Mouse (Mus musculus) MEL (cell line): ENCODE results near the gene Hexdc. TPM values are rescaled to one million over a fixed set of nuclear protein-coding genes. Genes with fewer than 3 reads are reported as not detected.
A peak's percentile ranks its signal among the peaks of the same experiment; 100 is the strongest.

Experiments
- DNase-seq: peaks from one replicate; pipeline ENCODE4 v3.0.0; 2011; ENCODE audit warnings: low read depth, low spot score
- H3K27ac ChIP-seq: 2 replicates; pipeline ENCODE4 v1.5.1; 2012; ENCODE audit warnings: low read depth, mild to moderate bottlenecking, control low read depth, low read length, moderate library complexity; ENCODE audit not compliant: control insufficient read depth
- H3K27me3 ChIP-seq, 2 experiments: fragments of 150-350 bp in 1 of 2; sonication (generic) in 1 of 2; 2 replicates each; pipeline ENCODE4 v1.6.1; 2012; ENCODE audit warnings: low read length in 2 of 2, mild to moderate bottlenecking in 2 of 2, improper control_type of control experiment in 1 of 2, moderate library complexity in 1 of 2; ENCODE audit not compliant: insufficient read depth in 2 of 2, control insufficient read depth in 1 of 2
- H3K36me3 ChIP-seq, 2 experiments: 2 replicates each; pipeline ENCODE4 v1.6.1; 2012 to 2014; ENCODE audit warnings: low read length in 2 of 2, improper control_type of control experiment in 1 of 2, inconsistent platforms in 1 of 2, mild to moderate bottlenecking in 1 of 2; ENCODE audit not compliant: insufficient read depth in 2 of 2, control insufficient read depth in 1 of 2
- H3K4me1 ChIP-seq, 2 experiments: fragments of 150-350 bp in 1 of 2; sonication (generic) in 1 of 2; 2 replicates each; pipeline ENCODE4 v1.6.1; 2012; ENCODE audit warnings: low read length in 2 of 2, improper control_type of control experiment in 1 of 2, mild to moderate bottlenecking in 1 of 2; ENCODE audit not compliant: insufficient read depth in 2 of 2, control insufficient read depth in 1 of 2
- H3K4me3 ChIP-seq, 2 experiments: fragments of 150-350 bp in 1 of 2; sonication (generic) in 1 of 2; 2 replicates each; pipeline ENCODE4 v1.5.1; 2012; ENCODE audit warnings: low read depth in 2 of 2, low read length in 2 of 2, mild to moderate bottlenecking in 2 of 2, moderate library complexity in 2 of 2, control low read depth in 1 of 2, improper control_type of control experiment in 1 of 2; ENCODE audit not compliant: control insufficient read depth in 1 of 2, insufficient read depth in 1 of 2
- H3K79me2 ChIP-seq: 2 replicates; pipeline ENCODE4 v1.6.1; 2012; ENCODE audit warnings: mild to moderate bottlenecking, low read length, moderate library complexity; ENCODE audit not compliant: control insufficient read depth, poor library complexity, insufficient read depth
- H3K9ac ChIP-seq: 2 replicates; pipeline ENCODE4 v1.6.1; 2012; ENCODE audit warnings: low read depth, mild to moderate bottlenecking, control low read depth, low read length, moderate library complexity; ENCODE audit not compliant: control insufficient read depth, poor library complexity, severe bottlenecking
- H3K9me3 ChIP-seq: fragments of 150-350 bp; sonication (generic); replicated peaks from 2 replicates; pipeline ENCODE4 v1.6.1; 2012; ENCODE audit warnings: mild to moderate bottlenecking, low read length, improper control_type of control experiment, moderate library complexity; ENCODE audit not compliant: insufficient read depth
- CHD1 ChIP-seq: IDR thresholded peaks from 2 replicates; pipeline ENCODE4 v1.6.1; 2012; ENCODE audit warnings: low read depth, mild to moderate bottlenecking, inconsistent platforms, low read length, improper control_type of control experiment
- CHD2 ChIP-seq: IDR thresholded peaks from 2 replicates; pipeline ENCODE4 v1.6.1; 2011; ENCODE audit warnings: low read length, improper control_type of control experiment
- E2F4 ChIP-seq: IDR thresholded peaks from 2 replicates; pipeline ENCODE4 v1.6.1; 2011; ENCODE audit warnings: low read depth, low read length, improper control_type of control experiment, borderline replicate concordance
- ELF1 ChIP-seq: IDR thresholded peaks from 2 replicates; pipeline ENCODE4 v1.6.1; 2014; ENCODE audit warnings: low read depth, mild to moderate bottlenecking, inconsistent platforms, low read length, improper control_type of control experiment, moderate library complexity
- EP300 ChIP-seq, 2 experiments: IDR thresholded peaks; 2 replicates each; pipeline ENCODE4 v1.6.1; 2011; ENCODE audit warnings: improper control_type of control experiment in 2 of 2, low read length in 2 of 2, low read depth in 1 of 2, mild to moderate bottlenecking in 1 of 2
- ETS1 ChIP-seq: IDR thresholded peaks from 2 replicates; pipeline ENCODE4 v1.6.1; 2012; ENCODE audit warnings: low read depth, mild to moderate bottlenecking, inconsistent platforms, low read length, improper control_type of control experiment, moderate library complexity
- GABPA ChIP-seq: IDR thresholded peaks from 2 replicates; pipeline ENCODE4 v1.6.1; 2012; ENCODE audit warnings: low read depth, mild to moderate bottlenecking, inconsistent platforms, low read length, improper control_type of control experiment, moderate library complexity
- GATA1 ChIP-seq: IDR thresholded peaks from 2 replicates; pipeline ENCODE4 v1.6.1; 2011; ENCODE audit warnings: low read depth, low read length, improper control_type of control experiment
- HCFC1 ChIP-seq: IDR thresholded peaks from 2 replicates; pipeline ENCODE4 v1.6.1; 2012; ENCODE audit warnings: low read depth, mild to moderate bottlenecking, inconsistent platforms, low read length, improper control_type of control experiment, moderate library complexity
- KAT2A ChIP-seq: conservative IDR thresholded peaks from 2 replicates; pipeline ENCODE4 v1.6.1; 2012; ENCODE audit warnings: low read depth, low read length, improper control_type of control experiment, inconsistent platforms
- MAFK ChIP-seq: IDR thresholded peaks from 2 replicates; pipeline ENCODE4 v1.6.1; 2011; ENCODE audit warnings: low read depth, mild to moderate bottlenecking, low read length, improper control_type of control experiment, borderline replicate concordance
- MAX ChIP-seq: IDR thresholded peaks from 2 replicates; pipeline ENCODE4 v1.6.1; 2011; ENCODE audit warnings: low read length, improper control_type of control experiment
- MAZ ChIP-seq: IDR thresholded peaks from 2 replicates; pipeline ENCODE4 v1.6.1; 2012; ENCODE audit warnings: low read depth, mild to moderate bottlenecking, inconsistent platforms, low read length, improper control_type of control experiment
- MEF2A ChIP-seq: IDR thresholded peaks from 2 replicates; pipeline ENCODE4 v1.6.1; 2014; ENCODE audit warnings: low read depth, mild to moderate bottlenecking, inconsistent platforms, low read length, improper control_type of control experiment; ENCODE audit not compliant: poor library complexity, insufficient replicate concordance, severe bottlenecking; ENCODE audit errors: extremely low read depth
- MYB ChIP-seq: IDR thresholded peaks from 2 replicates; pipeline ENCODE4 v1.6.1; 2011; ENCODE audit warnings: mild to moderate bottlenecking, low read depth, low read length, improper control_type of control experiment
- MYC ChIP-seq: IDR thresholded peaks from 2 replicates; pipeline ENCODE4 v1.6.1; 2011; ENCODE audit warnings: low read depth, mild to moderate bottlenecking, low read length, improper control_type of control experiment, moderate library complexity
- NELFE ChIP-seq: IDR thresholded peaks from 2 replicates; pipeline ENCODE4 v1.6.1; 2011; ENCODE audit warnings: low read depth, low read length, improper control_type of control experiment
- NRF1 ChIP-seq: IDR thresholded peaks from 2 replicates; pipeline ENCODE4 v1.6.1; 2014; ENCODE audit warnings: low read depth, mild to moderate bottlenecking, inconsistent platforms, low read length, improper control_type of control experiment, moderate library complexity; ENCODE audit not compliant: poor library complexity, insufficient read depth, severe bottlenecking
- POLR2AphosphoS5 ChIP-seq: IDR thresholded peaks from 2 replicates; pipeline ENCODE4 v1.6.1; 2012; ENCODE audit warnings: low read depth, borderline replicate concordance, mild to moderate bottlenecking, inconsistent platforms, low read length, moderate library complexity, mixed read lengths
- RAD21 ChIP-seq: IDR thresholded peaks from 2 replicates; pipeline ENCODE4 v1.6.1; 2011; ENCODE audit warnings: mild to moderate bottlenecking, low read depth, low read length, improper control_type of control experiment
- RCOR1 ChIP-seq: IDR thresholded peaks from 2 replicates; pipeline ENCODE4 v1.6.1; 2012; ENCODE audit warnings: low read depth, mild to moderate bottlenecking, inconsistent platforms, low read length, improper control_type of control experiment
- TAL1 ChIP-seq: IDR thresholded peaks from 2 replicates; pipeline ENCODE4 v1.6.1; 2012; ENCODE audit warnings: mild to moderate bottlenecking, inconsistent platforms, low read length, moderate library complexity, mixed read lengths
- TBP ChIP-seq: IDR thresholded peaks from 2 replicates; pipeline ENCODE4 v1.8.0; 2011; ENCODE audit warnings: low read depth, low read length, improper control_type of control experiment
- TCF12 ChIP-seq: IDR thresholded peaks from 2 replicates; pipeline ENCODE4 v1.6.1; 2014; ENCODE audit warnings: low read depth, mild to moderate bottlenecking, inconsistent platforms, low read length, improper control_type of control experiment, moderate library complexity
- UBTF ChIP-seq: IDR thresholded peaks from 2 replicates; pipeline ENCODE4 v1.6.1; 2012; ENCODE audit warnings: low read depth, mild to moderate bottlenecking, inconsistent platforms, low read length, improper control_type of control experiment, moderate library complexity, borderline replicate concordance; ENCODE audit not compliant: insufficient read depth
- USF2 ChIP-seq, 2 experiments: IDR thresholded peaks; 2 replicates each; pipeline ENCODE4 v1.6.1; 2011 to 2012; ENCODE audit warnings: improper control_type of control experiment in 2 of 2, low read length in 2 of 2, borderline replicate concordance in 1 of 2, inconsistent platforms in 1 of 2, low read depth in 1 of 2, mild to moderate bottlenecking in 1 of 2; ENCODE audit not compliant: insufficient read depth in 1 of 2
- ZC3H11A ChIP-seq: IDR thresholded peaks from 2 replicates; pipeline ENCODE4 v1.6.1; 2012; ENCODE audit warnings: low read depth, mild to moderate bottlenecking, inconsistent platforms, low read length, improper control_type of control experiment
- ZKSCAN1 ChIP-seq: IDR thresholded peaks from 2 replicates; pipeline ENCODE4 v1.6.1; 2012; ENCODE audit warnings: low read depth, mild to moderate bottlenecking, inconsistent platforms, low read length, improper control_type of control experiment, moderate library complexity
- ZMIZ1 ChIP-seq: IDR thresholded peaks from 2 replicates; pipeline ENCODE4 v1.6.1; 2012; ENCODE audit warnings: low read depth, mild to moderate bottlenecking, inconsistent platforms, low read length, improper control_type of control experiment, moderate library complexity
- polyA plus RNA-seq, 2 experiments: library from polyadenylated mRNA; stranded (reverse) in 1 of 2; unstranded in 1 of 2; fragments of >175 nt in 1 of 2; fragments of >200 nt in 1 of 2; gene quantifications; 2 replicates each; pipeline versions ENCODE4 v1.2.1 to v1.2.4; 2012; ENCODE audit warnings: low replicate concordance in 2 of 2, low read depth in 1 of 2; ENCODE audit not compliant: insufficient read length in 2 of 2, insufficient read depth in 1 of 2, missing spikeins in 1 of 2
- total RNA-seq: library from RNA; depleted of rRNA; stranded (reverse); fragments of 300-350 nt; gene quantifications from 2 replicates; pipeline ENCODE4 v1.2.3, GENCODE M21; 2012

Gene Hexdc
- total and polyA plus RNA-seq, 3 experiments, result 7.1 to 9.0 TPM; not detected in 1

GRCm38 (mm10) chr11:121231191-121231590 is 27.0 kb downstream of the Hexdc start:
- H3K27ac ChIP-seq, result peak overlapping the region; percentile 69; the same call in 1 of the 2 replicates
- H3K4me1 ChIP-seq, result peaks cover 27% of the 10 kb centered on the region in 2 experiments
- TF ChIP-seq TBP, result peak; percentile 55; the same call in 1 of the 2 replicates
- peak; percentile 11; the same call in 1 of the 2 replicates for TF ChIP-seq ZMIZ1
- no peak for TF ChIP-seq MYB
- H3K27me3 ChIP-seq, result no peaks in the 10 kb centered on the region
- DNase-seq, result no peak
- H3K9ac ChIP-seq, result no peak overlapping the region
- no peaks in the 10 kb centered on the region for H3K9me3 ChIP-seq
- H3K4me3 ChIP-seq, result no peak overlapping the region
- H3K79me2 ChIP-seq, result peaks cover 14% of the 10 kb centered on the region
- H3K36me3 ChIP-seq, result peaks cover 2 to 41% of the 10 kb centered on the region in 2 experiments; a peak in 2 of 4 replicates

GRCm38 (mm10) chr11:121231628-121232291 is 27.5 kb downstream of the Hexdc start:
- peaks cover 27% of the 10 kb centered on the region in 2 experiments for H3K4me1 ChIP-seq
- H3K36me3 ChIP-seq, result peaks cover under 1 to 41% of the 10 kb centered on the region in 2 experiments; a peak in 2 of 4 replicates
- H3K4me3 ChIP-seq, result peak overlapping the region in 1 of 2 experiments; percentile 5; a peak in 1 of 4 replicates
- H3K27ac ChIP-seq, result peak overlapping the region; percentile 69
- DNase-seq, result peak; percentile 70
- peak overlapping the region; percentile 30 for H3K9ac ChIP-seq
- H3K79me2 ChIP-seq, result peaks cover 14% of the 10 kb centered on the region
- no peaks in the 10 kb centered on the region for H3K27me3 ChIP-seq
- no peaks in the 10 kb centered on the region for H3K9me3 ChIP-seq
- TF ChIP-seq TAL1 (no peak), HCFC1 (no peak), RCOR1 (peak; percentile 56; the same call in 1 of the 2 replicates), GATA1 (peak; percentile 96), MAX (no peak), UBTF (no peak), MYC (no peak), MAZ (0 out of 2 replicates have a peak, but pooled peaks have one; percentile 19), CHD1 (peak; percentile 31; the same call in 1 of the 2 replicates), NELFE (no peak), EP300 (IDR thresholded peaks at IDR 0.05; ENCODE audit: low read depth in 1 of 2, low read length in 2 of 2) (peak; percentile 77 to 81), E2F4 (no peak), RAD21 (no peak), POLR2AphosphoS5 (no peak), MEF2A (peak; percentile 93), TCF12 (peak; percentile 73; the same call in 1 of the 2 replicates), NRF1 (no peak), ELF1 (no peak), GABPA (no peak), CHD2 (no peak), USF2 (IDR thresholded peaks at IDR 0.05; ENCODE audit: borderline replicate concordance in 1 of 2, insufficient read depth in 1 of 2, low read depth in 1 of 2, low read length in 2 of 2) (no peak), MAFK (no peak), ZC3H11A (no peak), ZKSCAN1 (no peak), ETS1 (peak; percentile 85), KAT2A (no peak), MYB (no peak), ZMIZ1 (no peak)
